ENCODE assay signal across 23 mouse cellular contexts in genomic region chr17:81576893-81577292, GRCm38 (mm10).
"Had no signal": no experiment of that assay in that cellular context is flagged by ENCODE, and none has a peak within 500 bp of the region (broad histone marks: within the 10 kb centered on the region; RNA-seq: fewer than 3 reads in every experiment).

No protein-coding gene starts in this region.

- H3K9me3 ChIP-seq: liver, embryonic 15.5 days; midbrain, embryonic 10.5 days; neural tube, embryonic 13.5 days; neural tube, embryonic 15.5 days; stomach, embryonic 15.5 days had no signal

- H3K4me3 ChIP-seq: liver, embryonic 15.5 days; megakaryocyte, embryonic 14.5 days; midbrain, embryonic 10.5 days; midbrain, embryonic 12.5 days; myocyte; neural tube, embryonic 13.5 days; neural tube, embryonic 15.5 days; stomach, embryonic 15.5 days had no signal

- H3K9ac ChIP-seq: liver, embryonic 15.5 days; lung, embryonic 14.5 days; midbrain, embryonic 12.5 days; neural tube, embryonic 13.5 days; neural tube, embryonic 15.5 days; stomach, embryonic 15.5 days had no signal

- H3K4me2 ChIP-seq: liver, embryonic 15.5 days; lung, embryonic 14.5 days; midbrain, embryonic 12.5 days; neural tube, embryonic 13.5 days; neural tube, embryonic 15.5 days; stomach, embryonic 15.5 days had no signal

- H3K4me1 ChIP-seq: liver, embryonic 15.5 days; midbrain, embryonic 10.5 days; midbrain, embryonic 12.5 days; neural tube, embryonic 13.5 days; neural tube, embryonic 15.5 days; stomach, embryonic 15.5 days had no signal

- ATAC-seq: midbrain, embryonic 16.5 days had no signal

- H3K27me3 ChIP-seq: liver, embryonic 15.5 days; megakaryocyte, embryonic 14.5 days; midbrain, embryonic 12.5 days; neural tube, embryonic 13.5 days; neural tube, embryonic 15.5 days; stomach, embryonic 15.5 days had no signal

- DNase-seq: lung, adult 18-20 months; lung, embryonic 14.5 days; lung, postnatal 10 days; lung, postnatal 4 days; midbrain, embryonic 14.5 days; retina, postnatal 1 day; right cerebral cortex, adult 18-20 months; right cerebral cortex, postnatal 25 days; right cerebral cortex, postnatal 4 days; spleen, adult 18-20 months; thymus, adult 2 months; thymus, postnatal 25 days; thymus, postnatal 4 days had no signal

- H3K36me3 ChIP-seq: liver, embryonic 15.5 days; midbrain, embryonic 10.5 days; midbrain, embryonic 12.5 days; neural tube, embryonic 13.5 days; neural tube, embryonic 15.5 days; stomach, embryonic 15.5 days had no signal

- H3K27ac ChIP-seq: liver, embryonic 15.5 days; midbrain, embryonic 10.5 days; midbrain, embryonic 12.5 days; neural tube, embryonic 13.5 days; neural tube, embryonic 15.5 days; stomach, embryonic 15.5 days; stomach, postnatal 0 days had no signal
